Mouse (Mus musculus) stomach, embryonic 15.5 days (tissue): Measurements from ENCODE around the gene Adgrv1. TPM values are rescaled to one million over a fixed set of nuclear protein-coding genes. Genes with fewer than 3 reads are reported as not detected.

Experiments
- ATAC-seq: fragments of 200-750 bp; cut with Nextera tagmentation; 2 replicates; pipeline ENCODE4 v1.8.0; 2017; ENCODE audit warnings: low read depth, moderate number of reproducible peaks, moderate TSS enrichment; ENCODE audit not compliant: insufficient read depth, low FRiP score
- H3K27ac ChIP-seq: fragments of 300-500 bp; sonication (generic); 2 replicates; pipeline ENCODE4 v1.5.1; 2015; ENCODE audit warnings: mild to moderate bottlenecking, inconsistent platforms
- H3K27me3 ChIP-seq: fragments of 300-500 bp; sonication (generic); replicated peaks from 2 replicates; pipeline ENCODE4 v1.6.1; 2015; ENCODE audit warnings: inconsistent platforms
- H3K36me3 ChIP-seq: fragments of 300-500 bp; sonication (generic); 2 replicates; pipeline ENCODE4 v1.6.1; 2015; ENCODE audit warnings: inconsistent platforms
- H3K4me1 ChIP-seq: fragments of 300-500 bp; sonication (generic); 2 replicates; pipeline ENCODE4 v1.6.1; 2015; ENCODE audit warnings: inconsistent platforms
- H3K4me2 ChIP-seq: fragments of 300-500 bp; sonication (generic); 2 replicates; pipeline ENCODE4 v1.6.1; 2015; ENCODE audit warnings: mild to moderate bottlenecking, inconsistent platforms
- H3K4me3 ChIP-seq: fragments of 300-500 bp; sonication (generic); replicated peaks from 2 replicates; pipeline ENCODE4 v1.5.1; 2015; ENCODE audit warnings: inconsistent platforms
- H3K9ac ChIP-seq: fragments of 300-500 bp; sonication (generic); 2 replicates; pipeline ENCODE4 v1.6.1; 2015; ENCODE audit warnings: inconsistent platforms
- H3K9me3 ChIP-seq: fragments of 300-500 bp; sonication (generic); 2 replicates; pipeline ENCODE4 v1.6.1; 2016; ENCODE audit warnings: inconsistent platforms
- WGBS: fragments of 180-500 bp; shearing (Covaris S2); methylation state at CpG from one replicate; pipeline ENCODE4 v1.1.7; 2015; 5-methylcytosine and 5-hydroxymethylcytosine counted together
- polyA plus RNA-seq: library from polyadenylated mRNA; unstranded; fragments of >200 nt; fragmentation: Nextera tagmentation; extraction: Ambion mirVana; gene quantifications from 2 replicates; pipeline ENCODE4 v1.2.1, GENCODE M21; 2015

Adgrv1 gene
- polyA plus RNA-seq, 1 experiment from 2014 or later = 1.1 TPM

GRCm38 (mm10) chr13:81211436-81211835 is 421.5 kb downstream of the Adgrv1 start:
- Histone ChIP-seq H3K9me3 (no peaks in the 10 kb centered on the region), H3K27ac (no peak overlapping the region), H3K9ac (no peak overlapping the region), H3K36me3 (no peaks in the 10 kb centered on the region), H3K4me1 (no peaks in the 10 kb centered on the region), H3K4me2 (no peak overlapping the region), H3K27me3 (no peaks in the 10 kb centered on the region), H3K4me3 (no peak overlapping the region)
- 63% methylated on average over 1 of the region's 1 CpGs for WGBS
- no peak for ATAC-seq

GRCm38 (mm10) chr13:81210516-81210915 is 422.4 kb downstream of the Adgrv1 start:
- 88% methylated on average over 2 of the region's 2 CpGs for WGBS
- no peak overlapping the region for H3K4me2 ChIP-seq
- H3K9ac ChIP-seq = no peak overlapping the region
- no peaks in the 10 kb centered on the region for H3K9me3 ChIP-seq
- H3K4me1 ChIP-seq = no peaks in the 10 kb centered on the region
- no peaks in the 10 kb centered on the region for H3K27me3 ChIP-seq
- H3K4me3 ChIP-seq = no peak overlapping the region
- H3K27ac ChIP-seq = no peak overlapping the region
- no peak for ATAC-seq
- no peaks in the 10 kb centered on the region for H3K36me3 ChIP-seq

GRCm38 (mm10) chr13:81209815-81210214 is 423.1 kb downstream of the Adgrv1 start:
- ATAC-seq = no peak
- WGBS = 83% methylated on average over 3 of the region's 3 CpGs
- H3K27me3 ChIP-seq = no peaks in the 10 kb centered on the region
- H3K4me2 ChIP-seq = no peak overlapping the region
- no peak overlapping the region for H3K27ac ChIP-seq
- H3K36me3 ChIP-seq = no peaks in the 10 kb centered on the region
- H3K9ac ChIP-seq = no peak overlapping the region
- H3K9me3 ChIP-seq = no peaks in the 10 kb centered on the region
- no peaks in the 10 kb centered on the region for H3K4me1 ChIP-seq
- H3K4me3 ChIP-seq = no peak overlapping the region

- no peak overlapping the region for H3K9ac ChIP-seq
- no peak for ATAC-seq
- no peak overlapping the region for H3K27ac ChIP-seq
- H3K9me3 ChIP-seq = no peaks in the 10 kb centered on the region
- H3K27me3 ChIP-seq = no peaks in the 10 kb centered on the region
- no peaks in the 10 kb centered on the region for H3K36me3 ChIP-seq
- H3K4me2 ChIP-seq = no peak overlapping the region
- no peak overlapping the region for H3K4me3 ChIP-seq
- 43% methylated on average over 1 of the region's 1 CpGs for WGBS
- no peaks in the 10 kb centered on the region for H3K4me1 ChIP-seq
These were observed 424.8 kb downstream of the Adgrv1 start for GRCm38 (mm10) chr13:81208106-81208613.

GRCm38 (mm10) chr13:81181966-81182908 is 450.7 kb downstream of the Adgrv1 start:
- 67% methylated on average over 12 of the region's 12 CpGs for WGBS
- no peaks in the 10 kb centered on the region for H3K9me3 ChIP-seq
- no peak overlapping the region for H3K4me3 ChIP-seq
- H3K36me3 ChIP-seq = no peaks in the 10 kb centered on the region
- H3K9ac ChIP-seq = no peak overlapping the region
- H3K27me3 ChIP-seq = no peaks in the 10 kb centered on the region
- H3K27ac ChIP-seq = peak overlapping the region; percentile 21; the same call in 1 of the 2 replicates
- H3K4me2 ChIP-seq = no peak overlapping the region
- no peak for ATAC-seq
- H3K4me1 ChIP-seq = peaks cover 3% of the 10 kb centered on the region; the same call in 1 of the 2 replicates

- H3K36me3 ChIP-seq = no peaks in the 10 kb centered on the region
- peaks cover 3% of the 10 kb centered on the region; the same call in 1 of the 2 replicates for H3K4me1 ChIP-seq
- ATAC-seq = no peak
- 55% methylated on average over 4 of the region's 4 CpGs for WGBS
- no peak overlapping the region for H3K9ac ChIP-seq
- H3K27ac ChIP-seq = peak overlapping the region; percentile 21; the same call in 1 of the 2 replicates
- no peaks in the 10 kb centered on the region for H3K27me3 ChIP-seq
- no peak overlapping the region for H3K4me3 ChIP-seq
- no peak overlapping the region for H3K4me2 ChIP-seq
- H3K9me3 ChIP-seq = no peaks in the 10 kb centered on the region
These were observed 451.5 kb downstream of the Adgrv1 start for GRCm38 (mm10) chr13:81181459-81181858.

GRCm38 (mm10) chr13:81176820-81177219 is 456.1 kb downstream of the Adgrv1 start:
- Histone ChIP-seq H3K27ac (no peak overlapping the region), H3K36me3 (no peaks in the 10 kb centered on the region), H3K4me3 (no peak overlapping the region), H3K9ac (no peak overlapping the region), H3K4me1 (no peaks in the 10 kb centered on the region), H3K9me3 (no peaks in the 10 kb centered on the region), H3K4me2 (no peak overlapping the region), H3K27me3 (no peaks in the 10 kb centered on the region)
- no peak for ATAC-seq
- 78% methylated on average over 4 of the region's 4 CpGs for whole genome bisulfite sequencing

- Histone ChIP-seq H3K27ac (no peak overlapping the region), H3K9ac (no peak overlapping the region), H3K36me3 (no peaks in the 10 kb centered on the region), H3K4me3 (no peak overlapping the region), H3K9me3 (no peaks in the 10 kb centered on the region), H3K4me1 (no peaks in the 10 kb centered on the region), H3K27me3 (no peaks in the 10 kb centered on the region), H3K4me2 (no peak overlapping the region)
- ATAC-seq = no peak
- WGBS = 85% methylated on average over 3 of the region's 3 CpGs
These were observed 456.9 kb downstream of the Adgrv1 start for GRCm38 (mm10) chr13:81176071-81176470.

GRCm38 (mm10) chr13:81171115-81171514 is 461.8 kb downstream of the Adgrv1 start:
- no peaks in the 10 kb centered on the region for H3K36me3 ChIP-seq
- H3K27me3 ChIP-seq = no peaks in the 10 kb centered on the region
- no peak for ATAC-seq
- no peak overlapping the region for H3K4me3 ChIP-seq
- no peak overlapping the region for H3K9ac ChIP-seq
- no peak overlapping the region for H3K4me2 ChIP-seq
- H3K4me1 ChIP-seq = no peaks in the 10 kb centered on the region
- H3K9me3 ChIP-seq = no peaks in the 10 kb centered on the region
- WGBS = 78% methylated on average over 3 of the region's 3 CpGs
- peak overlapping the region; percentile 3; the same call in 1 of the 2 replicates for H3K27ac ChIP-seq

GRCm38 (mm10) chr13:81167450-81167849 is 465.5 kb downstream of the Adgrv1 start:
- Histone ChIP-seq H3K4me3 (no peak overlapping the region), H3K36me3 (no peaks in the 10 kb centered on the region), H3K4me1 (no peaks in the 10 kb centered on the region), H3K27me3 (no peaks in the 10 kb centered on the region), H3K9ac (no peak overlapping the region), H3K4me2 (no peak overlapping the region), H3K9me3 (no peaks in the 10 kb centered on the region), H3K27ac (no peak overlapping the region)
- 37% methylated on average over 6 of the region's 6 CpGs for WGBS
- no peak for ATAC-seq

GRCm38 (mm10) chr13:81159808-81160207 is 473.1 kb downstream of the Adgrv1 start:
- Histone ChIP-seq H3K36me3 (no peaks in the 10 kb centered on the region), H3K27ac (no peak overlapping the region), H3K9me3 (no peaks in the 10 kb centered on the region), H3K4me2 (no peak overlapping the region), H3K27me3 (no peaks in the 10 kb centered on the region), H3K4me3 (no peak overlapping the region), H3K9ac (no peak overlapping the region), H3K4me1 (no peaks in the 10 kb centered on the region)
- ATAC-seq = 0 out of 2 replicates have a peak, but pooled peaks have one; percentile 31
- 57% methylated on average over 2 of the region's 2 CpGs for WGBS

- Histone ChIP-seq H3K36me3 (no peaks in the 10 kb centered on the region), H3K4me1 (no peaks in the 10 kb centered on the region), H3K4me2 (no peak overlapping the region), H3K27me3 (no peaks in the 10 kb centered on the region), H3K9me3 (no peaks in the 10 kb centered on the region), H3K9ac (no peak overlapping the region), H3K4me3 (no peak overlapping the region), H3K27ac (no peak overlapping the region)
- ATAC-seq = peak; percentile 56; the same call in 1 of the 2 replicates
These were observed 477.6 kb downstream of the Adgrv1 start for GRCm38 (mm10) chr13:81155322-81155721.
